ENCODE assay signal across 8 mouse cellular contexts in the genomic region with DNA sequence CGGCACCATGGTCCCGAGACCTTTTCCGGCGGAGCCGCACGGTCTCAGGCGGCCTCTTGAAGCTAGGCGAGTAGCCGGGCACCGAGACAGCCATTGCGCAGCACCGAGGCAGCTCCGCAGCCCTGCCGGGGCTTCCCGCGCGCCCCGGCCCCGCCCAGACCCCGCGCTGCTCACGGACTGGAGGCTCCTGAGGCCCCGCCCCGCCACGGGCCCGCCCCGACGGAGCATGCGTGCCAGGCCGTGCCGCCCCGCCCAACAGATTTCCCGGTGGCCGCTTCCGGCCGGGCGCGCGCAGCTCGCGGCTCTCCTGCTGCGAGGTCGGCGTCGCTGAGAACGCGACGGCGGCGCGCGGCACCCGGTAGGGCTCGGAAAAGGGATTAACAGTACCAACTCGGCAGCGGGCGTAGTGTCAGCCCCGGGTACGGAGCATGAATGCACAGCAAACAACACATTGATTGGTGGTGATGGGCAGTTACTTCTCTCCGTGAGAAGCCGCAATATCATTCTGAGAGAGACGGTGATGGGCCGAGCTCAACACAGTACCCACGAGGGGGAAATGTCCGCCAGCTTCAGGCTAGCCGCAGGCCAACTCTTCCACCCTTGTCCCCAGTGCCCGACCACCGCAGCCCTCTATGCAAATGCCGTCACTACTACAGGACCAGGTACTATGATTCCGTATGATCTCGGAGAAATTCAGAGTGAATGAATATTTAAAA. TPM values are rescaled to one million over a fixed set of nuclear protein-coding genes. Genes with fewer than 3 reads are reported as not detected.
DNase-seq lines count a peak whose midpoint lies in the region; ATAC-seq and TF ChIP-seq lines count a peak whose summit lies in the region.

A gene (minus strand): TSS at position 152 of the 716 bp plus-strand sequence.

- intact Hi-C loops in heart, postnatal 10 days (cut with DNase I), result no loop called here

- H3K4me1 ChIP-seq in forebrain, embryonic 13.5 days, result peaks cover 29% of the 10 kb centered on the region
- peaks cover 33% of the 10 kb centered on the region for H3K4me1 ChIP-seq in liver, embryonic 16.5 days (ENCODE audit: control insufficient read depth, low read depth, low read length)
- H3K4me1 ChIP-seq in neural tube, embryonic 12.5 days, result peaks cover 14% of the 10 kb centered on the region
- no peaks in the 10 kb centered on the region for H3K4me1 ChIP-seq in stomach, postnatal 0 days (replicated peaks; ENCODE audit: control insufficient read depth, insufficient read depth)

- peak within 1 kb of the TSS; percentile 87 for H3K4me2 ChIP-seq in forebrain, embryonic 13.5 days
- H3K4me2 ChIP-seq in liver, embryonic 16.5 days (ENCODE audit: low read depth, low read length), result peak within 1 kb of the TSS; percentile 95
- H3K4me2 ChIP-seq in neural tube, embryonic 12.5 days (replicated peaks), result peak within 1 kb of the TSS; percentile 86
- H3K4me2 ChIP-seq in stomach, postnatal 0 days (replicated peaks; ENCODE audit: low read depth), result peak within 1 kb of the TSS; percentile 98

- peaks cover 32% of the 10 kb centered on the region for H3K36me3 ChIP-seq in forebrain, embryonic 13.5 days (ENCODE audit: poor library complexity, severe bottlenecking)
- peaks cover 22% of the 10 kb centered on the region for H3K36me3 ChIP-seq in liver, embryonic 16.5 days (ENCODE audit: control insufficient read depth, insufficient read depth)
- peaks cover 25% of the 10 kb centered on the region for H3K36me3 ChIP-seq in neural tube, embryonic 12.5 days
- H3K36me3 ChIP-seq in stomach, postnatal 0 days (ENCODE audit: control insufficient read depth, insufficient read depth, low read length), result no peaks in the 10 kb centered on the region

- no peaks in the 10 kb centered on the region for H3K9me3 ChIP-seq in forebrain, embryonic 13.5 days (replicated peaks)
- H3K9me3 ChIP-seq in liver, embryonic 16.5 days (replicated peaks; ENCODE audit: control insufficient read depth, low read length), result no peaks in the 10 kb centered on the region
- H3K9me3 ChIP-seq in neural tube, embryonic 12.5 days, result no peaks in the 10 kb centered on the region
- H3K9me3 ChIP-seq in stomach, postnatal 0 days (ENCODE audit: control insufficient read depth, low read length), result no peaks in the 10 kb centered on the region

- DNase-seq in ES-CJ7 (ENCODE audit: low read depth, low spot score), result peak; percentile 90
- DNase-seq in heart, postnatal 10 days, result peak; percentile 95 to 96
- peak; percentile 43 for DNase-seq in large intestine, adult 2 months (ENCODE audit: low read depth, low spot score)
- DNase-seq in stomach, postnatal 0 days (ENCODE audit: low spot score), result peak; percentile 97

- no peak for TF ChIP-seq CTCF in stomach, postnatal 0 days (IDR thresholded peaks at IDR 0.05; ENCODE audit: low read depth)

- H3K9ac ChIP-seq in forebrain, embryonic 13.5 days, result peak within 1 kb of the TSS; percentile 94
- peak within 1 kb of the TSS; percentile 99 for H3K9ac ChIP-seq in liver, embryonic 16.5 days (ENCODE audit: low read depth, low read length)
- H3K9ac ChIP-seq in neural tube, embryonic 12.5 days, result peak within 1 kb of the TSS; percentile 87
- peak within 1 kb of the TSS; percentile 89 for H3K9ac ChIP-seq in stomach, postnatal 0 days (ENCODE audit: low read length)

- peak within 1 kb of the TSS; percentile 90 for H3K4me3 ChIP-seq in forebrain, embryonic 13.5 days
- H3K4me3 ChIP-seq in liver, embryonic 16.5 days (ENCODE audit: low read depth, low read length), result peak within 1 kb of the TSS; percentile 100
- peak within 1 kb of the TSS; percentile 82 for H3K4me3 ChIP-seq in neural tube, embryonic 12.5 days
- peak within 1 kb of the TSS; percentile 78 for H3K4me3 ChIP-seq in stomach, postnatal 0 days (ENCODE audit: low read depth, low read length)

- WGBS in forebrain, embryonic 13.5 days, result under 1% methylated on average over 41 of the region's 71 CpGs
- 1% methylated on average over 71 of the region's 71 CpGs for WGBS in large intestine, adult 2 months
- WGBS in liver, embryonic 16.5 days (ENCODE audit: insufficient replicate concordance), result under 1% methylated on average over 68 of the region's 71 CpGs
- under 1% methylated on average over 71 of the region's 71 CpGs for WGBS in neural tube, embryonic 12.5 days
- under 1% methylated on average over 70 of the region's 71 CpGs for WGBS in stomach, postnatal 0 days

- peak within 1 kb of the TSS; percentile 83 for H3K27ac ChIP-seq in forebrain, embryonic 13.5 days
- H3K27ac ChIP-seq in liver, embryonic 16.5 days (ENCODE audit: low read length), result peak within 1 kb of the TSS; percentile 95
- peak within 1 kb of the TSS; percentile 60 for H3K27ac ChIP-seq in neural tube, embryonic 12.5 days
- peak within 1 kb of the TSS; percentile 83 for H3K27ac ChIP-seq in stomach, postnatal 0 days (replicated peaks)

- peak; percentile 95 for ATAC-seq in cerebellum, adult (ENCODE audit: insufficient number of reproducible peaks, low FRiP score, low TSS enrichment)
- peak; percentile 100 for ATAC-seq in forebrain, embryonic 13.5 days
- peak; percentile 98 for ATAC-seq in liver, embryonic 16.5 days (ENCODE audit: low read depth)
- ATAC-seq in neural tube, embryonic 12.5 days (ENCODE audit: low FRiP score, low read depth), result peak; percentile 100
- ATAC-seq in stomach, postnatal 0 days (ENCODE audit: low FRiP score, low TSS enrichment), result peak; percentile 98

- TF ChIP-seq EP300 in stomach, postnatal 0 days (optimal IDR thresholded peaks at IDR 0.05), result no peak

- H3K27me3 ChIP-seq in forebrain, embryonic 13.5 days, result no peaks in the 10 kb centered on the region
- H3K27me3 ChIP-seq in liver, embryonic 16.5 days (ENCODE audit: control insufficient read depth, insufficient read depth, low read depth, low read length), result no peaks in the 10 kb centered on the region
- H3K27me3 ChIP-seq in neural tube, embryonic 12.5 days (replicated peaks), result no peaks in the 10 kb centered on the region
- no peaks in the 10 kb centered on the region for H3K27me3 ChIP-seq in stomach, postnatal 0 days (ENCODE audit: control insufficient read depth, insufficient read depth, low read length)

RNA-seq across cellular contexts. Expression of the gene that starts here (rescaled TPM):
- polyA plus RNA-seq in forebrain, embryonic 13.5 days (2015; fragmentation: Nextera tagmentation; extraction: Ambion mirVana), result 23.6 and 24.9 TPM in 2 replicates
- 1 to 10 TPM; 5.1 to 9.8 TPM for total RNA-seq in heart, postnatal 10 days (2021)
- 6.0 and 11.6 TPM in 2 replicates for polyA plus RNA-seq in large intestine, adult 2 months (2012; rRNA removed)
- polyA plus RNA-seq in liver, embryonic 16.5 days (2015; fragmentation: Nextera tagmentation; extraction: Ambion mirVana), result 22.8 and 23.0 TPM in 2 replicates
- 26.1 and 30.5 TPM in 2 replicates for polyA plus RNA-seq in neural tube, embryonic 12.5 days (2016; fragmentation: Nextera tagmentation; extraction: Ambion mirVana)
- 5.4 TPM in 2 replicates for polyA plus RNA-seq in stomach, postnatal 0 days (2015; fragmentation: Nextera tagmentation; extraction: Ambion mirVana)

Comparison
In these comparisons a context has a peak if more than half of its experiments do, and no peak if none do; other contexts are left out.
1. Peak in every context shown above with its lines: DNase-seq, ATAC-seq, H3K4me3 ChIP-seq and H3K27ac ChIP-seq.
2. DNase-seq: peak in every context shown above with its lines; median percentile 97 in stomach, postnatal 0 days; 96 in heart, postnatal 10 days; 90 in ES-CJ7; 43 in large intestine, adult 2 months.